Mouse (Mus musculus): ENCODE data around the gene Pde6c. TPM values are rescaled to one million over a fixed set of nuclear protein-coding genes. Genes with fewer than 3 reads are reported as not detected.

Pde6c gene
- total and polyA plus RNA-seq, 3 experiments: not detected

GRCm38 (mm10) chr19:38198731-38199130, 66.2 kb downstream of the Pde6c start:
- Histone ChIP-seq H3K36me3 (replicated peaks) (peaks cover 45% of the 10 kb centered on the region), H3K4me1 (ENCODE audit: insufficient read depth, low read depth, low read length) (no peaks in the 10 kb centered on the region), H3K4me3 (ENCODE audit: low read depth, low read length) (no peak overlapping the region), H3K9me3 (replicated peaks) (no peaks in the 10 kb centered on the region), H3K27me3 (ENCODE audit: insufficient read depth, low read length) (no peaks in the 10 kb centered on the region)
- TF ChIP-seq GATA2 (IDR thresholded peaks at IDR 0.05; ENCODE audit: borderline replicate concordance, low read depth, low read length) (no peak), TAL1 (conservative IDR thresholded peaks at IDR 0.05; ENCODE audit: low read depth, low read length) (no peak), POLR2AphosphoS5 (IDR thresholded peaks at IDR 0.05; ENCODE audit: insufficient replicate concordance, low read depth, low read length) (no peak), GATA1 (IDR thresholded peaks at IDR 0.05; ENCODE audit: borderline replicate concordance, low read length) (no peak), CTCF (IDR thresholded peaks at IDR 0.05; ENCODE audit: low read depth, low read length) (no peak)
- no peak for DNase-seq (ENCODE audit: low spot score)
- no peak for ATAC-seq (ENCODE audit: extremely low read depth, insufficient number of reproducible peaks, low FRiP score, poor library complexity, severe bottlenecking)

GRCm38 (mm10) chr19:38206669-38207068, 74.1 kb downstream of the Pde6c start:
- no peaks in the 10 kb centered on the region for H3K9me3 ChIP-seq (replicated peaks)
- no peak overlapping the region for H3K4me3 ChIP-seq (ENCODE audit: low read depth, low read length)
- no peaks in the 10 kb centered on the region for H3K4me1 ChIP-seq (ENCODE audit: insufficient read depth, low read depth, low read length)
- DNase-seq (ENCODE audit: low spot score): no peak
- H3K36me3 ChIP-seq (replicated peaks): peaks cover 38% of the 10 kb centered on the region
- H3K27me3 ChIP-seq (ENCODE audit: insufficient read depth, low read length): no peaks in the 10 kb centered on the region
- ATAC-seq (ENCODE audit: extremely low read depth, insufficient number of reproducible peaks, low FRiP score, poor library complexity, severe bottlenecking): no peak
- no peak for TF ChIP-seq CTCF (IDR thresholded peaks at IDR 0.05; ENCODE audit: low read depth, low read length)
- no peak for TF ChIP-seq TAL1 (conservative IDR thresholded peaks at IDR 0.05; ENCODE audit: low read depth, low read length)
- TF ChIP-seq POLR2AphosphoS5 (IDR thresholded peaks at IDR 0.05; ENCODE audit: insufficient replicate concordance, low read depth, low read length): no peak
- TF ChIP-seq GATA2 (IDR thresholded peaks at IDR 0.05; ENCODE audit: borderline replicate concordance, low read depth, low read length): no peak
- TF ChIP-seq GATA1 (IDR thresholded peaks at IDR 0.05; ENCODE audit: borderline replicate concordance, low read length): no peak

- Histone ChIP-seq H3K9me3 (replicated peaks) (no peaks in the 10 kb centered on the region), H3K4me1 (ENCODE audit: insufficient read depth, low read depth, low read length) (peaks cover 2% of the 10 kb centered on the region; the same call in 1 of the 2 replicates), H3K27me3 (ENCODE audit: insufficient read depth, low read length) (no peaks in the 10 kb centered on the region), H3K4me3 (ENCODE audit: low read depth, low read length) (no peak overlapping the region), H3K36me3 (replicated peaks) (peaks cover 46% of the 10 kb centered on the region)
- TF ChIP-seq POLR2AphosphoS5 (IDR thresholded peaks at IDR 0.05; ENCODE audit: insufficient replicate concordance, low read depth, low read length): no peak
- ATAC-seq (ENCODE audit: extremely low read depth, insufficient number of reproducible peaks, low FRiP score, poor library complexity, severe bottlenecking) (no peak), DNase-seq (ENCODE audit: low spot score) (no peak)
These were observed 85.1 kb downstream of the Pde6c start for GRCm38 (mm10) chr19:38217696-38218095.

GRCm38 (mm10) chr19:38223356-38223904, 90.8 kb downstream of the Pde6c start:
- peak overlapping the region; percentile 92 for H3K4me3 ChIP-seq (ENCODE audit: low read depth, low read length)
- H3K36me3 ChIP-seq (replicated peaks): peaks cover 21% of the 10 kb centered on the region
- peaks cover 17% of the 10 kb centered on the region for H3K4me1 ChIP-seq (ENCODE audit: insufficient read depth, low read depth, low read length)
- DNase-seq (ENCODE audit: low spot score) (no peak), ATAC-seq (ENCODE audit: extremely low read depth, insufficient number of reproducible peaks, low FRiP score, poor library complexity, severe bottlenecking) (no peak)
- no peaks in the 10 kb centered on the region for H3K9me3 ChIP-seq (replicated peaks)
- TF ChIP-seq GATA1 (IDR thresholded peaks at IDR 0.05; ENCODE audit: borderline replicate concordance, low read length) (no peak), TAL1 (conservative IDR thresholded peaks at IDR 0.05; ENCODE audit: low read depth, low read length) (no peak), POLR2AphosphoS5 (IDR thresholded peaks at IDR 0.05; ENCODE audit: insufficient replicate concordance, low read depth, low read length) (no peak), CTCF (IDR thresholded peaks at IDR 0.05; ENCODE audit: low read depth, low read length) (no peak)
- H3K27me3 ChIP-seq (ENCODE audit: insufficient read depth, low read length): no peaks in the 10 kb centered on the region

GRCm38 (mm10) chr19:38223905-38224684, 91.5 kb downstream of the Pde6c start, which contains the start of gene Fra10ac1:
Gene Fra10ac1 (minus strand): TSS chr19:38224156.
- peak within 1 kb of the TSS; percentile 92 for H3K4me3 ChIP-seq (ENCODE audit: low read depth, low read length)
- DNase-seq (ENCODE audit: low spot score): peak; percentile 75
- H3K27me3 ChIP-seq (ENCODE audit: insufficient read depth, low read length): no peaks in the 10 kb centered on the region
- ATAC-seq (ENCODE audit: extremely low read depth, insufficient number of reproducible peaks, low FRiP score, poor library complexity, severe bottlenecking): peak; percentile 84
- no peaks in the 10 kb centered on the region; the same call in 1 of the 2 replicates for H3K9me3 ChIP-seq (replicated peaks)
- TF ChIP-seq CTCF (IDR thresholded peaks at IDR 0.05; ENCODE audit: low read depth, low read length): no peak
- TF ChIP-seq POLR2AphosphoS5 (IDR thresholded peaks at IDR 0.05; ENCODE audit: insufficient replicate concordance, low read depth, low read length): no peak
- TF ChIP-seq TAL1 (conservative IDR thresholded peaks at IDR 0.05; ENCODE audit: low read depth, low read length): no peak
- TF ChIP-seq GATA1 (IDR thresholded peaks at IDR 0.05; ENCODE audit: borderline replicate concordance, low read length): no peak
- TF ChIP-seq GATA2 (IDR thresholded peaks at IDR 0.05; ENCODE audit: borderline replicate concordance, low read depth, low read length): no peak
- H3K4me1 ChIP-seq (ENCODE audit: insufficient read depth, low read depth, low read length): peaks cover 17% of the 10 kb centered on the region
- H3K36me3 ChIP-seq (replicated peaks): peaks cover 18% of the 10 kb centered on the region

- Histone ChIP-seq H3K4me1 (ENCODE audit: insufficient read depth, low read depth, low read length) (peaks cover 17% of the 10 kb centered on the region), H3K4me3 (ENCODE audit: low read depth, low read length) (peak overlapping the region; percentile 92; the same call in 1 of the 2 replicates), H3K36me3 (replicated peaks) (peaks cover 15% of the 10 kb centered on the region), H3K27me3 (ENCODE audit: insufficient read depth, low read length) (0 out of 2 replicates have a peak, but pooled peaks cover 3% of the 10 kb centered on the region), H3K9me3 (replicated peaks) (no peaks in the 10 kb centered on the region; the same call in 1 of the 2 replicates)
- ATAC-seq (ENCODE audit: extremely low read depth, insufficient number of reproducible peaks, low FRiP score, poor library complexity, severe bottlenecking) (no peak), DNase-seq (ENCODE audit: low spot score) (no peak)
- no peak for TF ChIP-seq CTCF (IDR thresholded peaks at IDR 0.05; ENCODE audit: low read depth, low read length)
- TF ChIP-seq GATA2 (IDR thresholded peaks at IDR 0.05; ENCODE audit: borderline replicate concordance, low read depth, low read length): no peak
- TF ChIP-seq GATA1 (IDR thresholded peaks at IDR 0.05; ENCODE audit: borderline replicate concordance, low read length): no peak
- no peak for TF ChIP-seq TAL1 (conservative IDR thresholded peaks at IDR 0.05; ENCODE audit: low read depth, low read length)
- no peak for TF ChIP-seq POLR2AphosphoS5 (IDR thresholded peaks at IDR 0.05; ENCODE audit: insufficient replicate concordance, low read depth, low read length)
These were observed 92.1 kb downstream of the Pde6c start for GRCm38 (mm10) chr19:38224685-38225060.
